In genomic region chr11:93948887-93949567, GRCm38 (mm10) we compare ENCODE assay signal across 25 mouse cellular contexts. TPM values are rescaled to one million over a fixed set of nuclear protein-coding genes. Genes with fewer than 3 reads are reported as not detected.
DNase-seq lines count a peak whose midpoint lies in the region; ATAC-seq and TF ChIP-seq lines count a peak whose summit lies in the region.
"Had no signal": no experiment of that assay in that cellular context is flagged by ENCODE, and none has a peak within 500 bp of the region (broad histone marks: within the 10 kb centered on the region; RNA-seq: fewer than 3 reads in every experiment).

No protein-coding gene starts in this region.

- no peak overlapping the region for H3K4me2 ChIP-seq in CH12.LX (ENCODE audit: insufficient read depth, low read depth, poor library complexity, severe bottlenecking)
- H3K4me2 ChIP-seq in hindbrain, embryonic 12.5 days (replicated peaks): no peak overlapping the region
- H3K4me2 ChIP-seq: forebrain, embryonic 13.5 days; heart, embryonic 11.5 days; hindbrain, embryonic 13.5 days had no signal

- peak; percentile 70 for DNase-seq in heart, adult 11 months
- no peak for DNase-seq in heart, adult 8-10 months (ENCODE audit: low spot score)
- no peak for DNase-seq in CH12.LX (ENCODE audit: extremely low read depth)
- peak; percentile 26 for DNase-seq in limb, embryonic 10.5 days (ENCODE audit: low spot score)
- no peak for DNase-seq in embryonic facial prominence, embryonic 10.5 days (ENCODE audit: low spot score)
- DNase-seq: adrenal gland, adult 8-10 months; adrenal gland, postnatal 25 days; B cell, adult 2 months; cerebellum, adult 11-12 months; cerebellum, adult 8-10 months; cerebellum, postnatal 10 days; cerebellum, postnatal 36 days; embryo, embryonic 11 days; gastrocnemius, postnatal 25 days; heart, adult 2 months had no signal

- H3K79me2 ChIP-seq in CH12.LX (replicated peaks; ENCODE audit: control insufficient read depth, extremely low read depth, insufficient read depth, poor library complexity, severe bottlenecking): peaks cover 28% of the 10 kb centered on the region

- in situ Hi-C loops in CH12.LX (cut with MboI; ENCODE audit: low pct_ligation_motif_present, low pct_unique_long_range_greater_than_20kb, low sequenced_read_pairs): no loop called here

- no peaks in the 10 kb centered on the region for H3K27me3 ChIP-seq in CH12.LX (replicated peaks)
- H3K27me3 ChIP-seq in limb, embryonic 10.5 days (ENCODE audit: low read depth, poor library complexity, severe bottlenecking): no peaks in the 10 kb centered on the region
- no peaks in the 10 kb centered on the region for H3K27me3 ChIP-seq in embryonic facial prominence, embryonic 10.5 days (replicated peaks; ENCODE audit: low read depth, poor library complexity, severe bottlenecking)
- H3K27me3 ChIP-seq in hindbrain, embryonic 12.5 days: no peaks in the 10 kb centered on the region
- H3K27me3 ChIP-seq: forebrain, embryonic 13.5 days; hindbrain, embryonic 13.5 days had no signal

- 92% methylated on average over 9 of the region's 9 CpGs for whole genome bisulfite sequencing in limb, embryonic 10.5 days
- 87% methylated on average over 9 of the region's 9 CpGs for WGBS in embryonic facial prominence, embryonic 10.5 days
- 88% methylated on average over 9 of the region's 9 CpGs for WGBS in hindbrain, embryonic 12.5 days

- peak; percentile 46; the same call in 1 of the 2 replicates for TF ChIP-seq POLR2A in CH12.LX (IDR thresholded peaks at IDR 0.05; ENCODE audit: low read depth, low read length)

- H3K9ac ChIP-seq in CH12.LX (ENCODE audit: insufficient read depth, low read depth): no peak overlapping the region
- H3K9ac ChIP-seq in hindbrain, embryonic 12.5 days: no peak overlapping the region
- H3K9ac ChIP-seq: forebrain, embryonic 13.5 days; hindbrain, embryonic 13.5 days had no signal

- H3K9me3 ChIP-seq in CH12.LX (replicated peaks; ENCODE audit: low read length): no peaks in the 10 kb centered on the region
- H3K9me3 ChIP-seq in limb, embryonic 10.5 days (replicated peaks): no peaks in the 10 kb centered on the region
- no peaks in the 10 kb centered on the region for H3K9me3 ChIP-seq in embryonic facial prominence, embryonic 10.5 days
- no peaks in the 10 kb centered on the region for H3K9me3 ChIP-seq in hindbrain, embryonic 12.5 days (replicated peaks)
- H3K9me3 ChIP-seq: forebrain, embryonic 10.5 days; forebrain, embryonic 13.5 days; hindbrain, embryonic 13.5 days had no signal

- ATAC-seq in hindbrain, embryonic 12.5 days (ENCODE audit: low FRiP score): no peak
- ATAC-seq: activated CD4-positive, CD25-positive, alpha-beta regulatory T cell, adult 4 months; forebrain, embryonic 13.5 days; forebrain, embryonic 16.5 days; hindbrain, embryonic 16.5 days; intestine, embryonic 16.5 days had no signal

- no peak for TF ChIP-seq EP300 in CH12.LX (IDR thresholded peaks at IDR 0.05; ENCODE audit: low read length)

- no peak for TF ChIP-seq RAD21 in CH12.LX (IDR thresholded peaks at IDR 0.05; ENCODE audit: low read depth, low read length)

- H3K4me1 ChIP-seq in CH12.LX (ENCODE audit: control insufficient read depth in 1 of 2, insufficient read depth in 2 of 2): peaks cover 4 to 31% of the 10 kb centered on the region in 2 experiments; a peak in 3 of 4 replicates
- H3K4me1 ChIP-seq in limb, embryonic 10.5 days: peaks cover 51% of the 10 kb centered on the region
- peaks cover 43% of the 10 kb centered on the region for H3K4me1 ChIP-seq in embryonic facial prominence, embryonic 10.5 days
- peaks cover 15% of the 10 kb centered on the region for H3K4me1 ChIP-seq in hindbrain, embryonic 12.5 days

- no peak overlapping the region for H3K4me3 ChIP-seq in CH12.LX (replicated peaks in 1 of 3; ENCODE audit: low read depth in 2 of 3, low read length in 2 of 3, poor library complexity in 1 of 3)
- no peak overlapping the region for H3K4me3 ChIP-seq in limb, embryonic 10.5 days
- no peak overlapping the region for H3K4me3 ChIP-seq in embryonic facial prominence, embryonic 10.5 days
- H3K4me3 ChIP-seq in hindbrain, embryonic 12.5 days: no peak overlapping the region
- H3K4me3 ChIP-seq: forebrain, embryonic 10.5 days; forebrain, embryonic 13.5 days; heart, adult 2 months; hindbrain, embryonic 13.5 days had no signal

- peaks cover 43 to 85% of the 10 kb centered on the region in 2 experiments for H3K36me3 ChIP-seq in CH12.LX (replicated peaks in 1 of 2; ENCODE audit: control insufficient read depth in 1 of 2, insufficient read depth in 1 of 2, low read length in 1 of 2)
- peaks cover 64% of the 10 kb centered on the region for H3K36me3 ChIP-seq in limb, embryonic 10.5 days
- H3K36me3 ChIP-seq in embryonic facial prominence, embryonic 10.5 days (replicated peaks): peaks cover 80% of the 10 kb centered on the region
- peaks cover 57% of the 10 kb centered on the region for H3K36me3 ChIP-seq in hindbrain, embryonic 12.5 days

- no peak for TF ChIP-seq CTCF in CH12.LX (conservative IDR thresholded peaks at IDR 0.05 in 1 of 2, IDR thresholded peaks at IDR 0.05 in 1 of 2; ENCODE audit: low read depth in 2 of 2, low read length in 2 of 2)

- dilution Hi-C loops in CH12.LX (cut with MboI; ENCODE audit: extremely low pct_ligation_motif_present, extremely low pct_unique_long_range_greater_than_20kb, low sequenced_read_pairs): no loop called here

- H3K27ac ChIP-seq in CH12.LX (ENCODE audit: insufficient read depth, low read depth): no peak overlapping the region
- no peak overlapping the region for H3K27ac ChIP-seq in limb, embryonic 10.5 days
- no peak overlapping the region for H3K27ac ChIP-seq in embryonic facial prominence, embryonic 10.5 days (replicated peaks)
- no peak overlapping the region for H3K27ac ChIP-seq in hindbrain, embryonic 12.5 days
- H3K27ac ChIP-seq: forebrain, embryonic 10.5 days; forebrain, embryonic 13.5 days; heart, adult 2 months; hindbrain, embryonic 13.5 days had no signal

TF ChIP-seq in CH12.LX, 34 proteins besides CTCF, POLR2A, EP300 and RAD21:
- no peak for TF ChIP-seq PAX5 (IDR thresholded peaks at IDR 0.05; ENCODE audit: low read length)
- TF ChIP-seq ZMIZ1 (IDR thresholded peaks at IDR 0.05; ENCODE audit: low read depth, low read length): peak; percentile 62
- TF ChIP-seq POLR2AphosphoS2 (IDR thresholded peaks at IDR 0.05; ENCODE audit: low read depth, low read length): peak; percentile 92; the same call in 1 of the 2 replicates

RNA-seq across cellular contexts. Expression of gene Nme2, which starts 7.0 kb away (rescaled TPM):
- 1,000 to 10,000 TPM; 1,051 to 1,128 (median 1,108) TPM for total RNA-seq in heart, adult 8-10 months (2022)
- total RNA-seq in CH12.LX (2012; rRNA removed) (1,722 and 2,105 TPM in 2 replicates), CH12.LX (2014; rRNA removed) (1,555 and 1,586 TPM in 2 replicates)
- polyA plus RNA-seq in CH12.LX (2012; ENCODE audit: insufficient read length, low read depth): 945 and 1,140 TPM in 2 replicates
- polyA plus RNA-seq in limb, embryonic 10.5 days (2016; fragmentation: Nextera tagmentation; extraction: Ambion mirVana): 151 and 152 TPM in 2 replicates
- 138 and 157 TPM in 2 replicates for polyA plus RNA-seq in embryonic facial prominence, embryonic 10.5 days (2016; fragmentation: Nextera tagmentation; extraction: Ambion mirVana)
- 118 and 124 TPM in 2 replicates for polyA plus RNA-seq in hindbrain, embryonic 12.5 days (2016; fragmentation: Nextera tagmentation; extraction: Ambion mirVana)

RNA-seq across cellular contexts. Expression of gene Gm20390, which starts 19.1 kb away (rescaled TPM):
- 10 to 100 TPM; 11.7 to 17.8 (median 12.5) TPM for total RNA-seq in heart, adult 8-10 months (2022)
- total RNA-seq in CH12.LX (2012; rRNA removed): 717 and 896 TPM in 2 replicates
- total RNA-seq in CH12.LX (2014; rRNA removed): 136 and 137 TPM in 2 replicates
- 691 and 791 TPM in 2 replicates for polyA plus RNA-seq in CH12.LX (2012; ENCODE audit: insufficient read length, low read depth)
- 578 and 666 TPM in 2 replicates for polyA plus RNA-seq in limb, embryonic 10.5 days (2016; fragmentation: Nextera tagmentation; extraction: Ambion mirVana)
- 532 and 553 TPM in 2 replicates for polyA plus RNA-seq in embryonic facial prominence, embryonic 10.5 days (2016; fragmentation: Nextera tagmentation; extraction: Ambion mirVana)
- polyA plus RNA-seq in hindbrain, embryonic 12.5 days (2016; fragmentation: Nextera tagmentation; extraction: Ambion mirVana): 327 and 355 TPM in 2 replicates
- total RNA-seq: hematopoietic stem cell, adult 5-6 weeks had no signal

RNA-seq across cellular contexts. Expression of gene Nme1, which starts 19.3 kb away (rescaled TPM):
- total RNA-seq in heart, adult 8-10 months (2022): 10 to 100 TPM in 3 of 4 experiments, 1 to 10 TPM in 1; 8.3 to 15.9 (median 12.6) TPM
- total RNA-seq in CH12.LX (2012; rRNA removed) (187 and 253 TPM in 2 replicates), CH12.LX (2014; rRNA removed) (443 and 488 TPM in 2 replicates)
- polyA plus RNA-seq in CH12.LX (2012; ENCODE audit: insufficient read length, low read depth): 129 and 170 TPM in 2 replicates
- 386 and 480 TPM in 2 replicates for polyA plus RNA-seq in limb, embryonic 10.5 days (2016; fragmentation: Nextera tagmentation; extraction: Ambion mirVana)
- 352 and 375 TPM in 2 replicates for polyA plus RNA-seq in embryonic facial prominence, embryonic 10.5 days (2016; fragmentation: Nextera tagmentation; extraction: Ambion mirVana)
- polyA plus RNA-seq in hindbrain, embryonic 12.5 days (2016; fragmentation: Nextera tagmentation; extraction: Ambion mirVana): 172 and 210 TPM in 2 replicates

RNA-seq across cellular contexts. Expression of gene Spag9, which starts 46.9 kb away (rescaled TPM):
- total RNA-seq in heart, adult 8-10 months (2022): 100 to 1,000 TPM; 141 to 155 (median 148) TPM
- 21.0 TPM in 2 replicates for total RNA-seq in CH12.LX (2012; rRNA removed)
- 22.5 and 22.6 TPM in 2 replicates for total RNA-seq in CH12.LX (2014; rRNA removed)
- 30.7 and 32.1 TPM in 2 replicates for polyA plus RNA-seq in CH12.LX (2012; ENCODE audit: insufficient read length, low read depth)
- 28.0 and 30.4 TPM in 2 replicates for polyA plus RNA-seq in limb, embryonic 10.5 days (2016; fragmentation: Nextera tagmentation; extraction: Ambion mirVana)
- polyA plus RNA-seq in embryonic facial prominence, embryonic 10.5 days (2016; fragmentation: Nextera tagmentation; extraction: Ambion mirVana): 35.5 and 39.4 TPM in 2 replicates
- polyA plus RNA-seq in hindbrain, embryonic 12.5 days (2016; fragmentation: Nextera tagmentation; extraction: Ambion mirVana): 119 and 123 TPM in 2 replicates

Comparison
In these comparisons a context has a peak if more than half of its experiments do, and no peak if none do; other contexts are left out.
1. DNase-seq: peak in heart, adult 11 months (single experiment) and limb, embryonic 10.5 days (single experiment); none in heart, adult 8-10 months (single experiment), CH12.LX (single experiment) and embryonic facial prominence, embryonic 10.5 days (single experiment).